Mouse (Mus musculus) kidney, postnatal 4 days (tissue): ENCODE data around the gene Gm28043.
A peak's percentile ranks its signal among the peaks of the same experiment; 100 is the strongest.

Source experiments
- DNase-seq, 2 experiments: peaks; one replicate each; pipeline ENCODE4 v3.0.0; 2021; ENCODE audit warnings: mixed read lengths in 2 of 2

Gene Gm28043

DNA sequence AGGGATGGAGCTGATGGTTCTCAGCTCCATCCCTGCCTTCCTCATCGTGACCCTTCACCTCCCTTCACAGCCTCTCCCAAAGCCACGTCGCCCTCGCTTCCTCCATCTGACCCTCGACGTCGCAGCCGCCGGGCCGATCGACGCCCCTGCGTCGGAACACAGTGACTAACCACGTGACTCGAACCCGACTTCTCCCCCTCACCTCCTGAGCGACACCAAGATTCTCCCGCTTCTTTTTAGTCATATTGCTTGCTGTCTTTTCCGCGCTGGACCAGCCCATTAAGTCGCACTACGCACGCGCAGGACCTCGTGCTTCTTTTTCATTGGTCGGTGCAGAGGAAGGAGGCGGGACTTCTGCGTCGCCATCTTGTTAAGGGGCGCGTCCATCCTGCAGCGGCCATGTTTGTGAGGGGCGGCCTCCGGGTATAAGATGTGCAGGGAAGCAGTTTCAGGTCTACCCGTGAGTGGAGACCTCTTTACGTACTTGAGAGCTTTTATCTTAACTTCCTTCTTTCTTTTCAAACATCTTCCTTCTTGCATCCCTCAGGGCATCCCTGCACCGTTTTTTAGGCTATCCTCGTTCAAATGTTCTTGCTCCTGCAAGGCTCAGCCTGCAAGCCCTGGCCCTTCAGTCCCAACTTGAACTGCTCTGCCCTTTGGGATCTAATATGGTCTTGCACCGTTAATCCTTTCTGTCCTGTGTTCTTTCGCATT, 102.2 kb downstream of the Gm28043 start, which contains the start of gene Ccdc167:
Gene Ccdc167 (minus strand): TSS at position 313 of the 714 bp plus-strand sequence.
- peak; percentile 96 to 97 for DNase-seq

DNA sequence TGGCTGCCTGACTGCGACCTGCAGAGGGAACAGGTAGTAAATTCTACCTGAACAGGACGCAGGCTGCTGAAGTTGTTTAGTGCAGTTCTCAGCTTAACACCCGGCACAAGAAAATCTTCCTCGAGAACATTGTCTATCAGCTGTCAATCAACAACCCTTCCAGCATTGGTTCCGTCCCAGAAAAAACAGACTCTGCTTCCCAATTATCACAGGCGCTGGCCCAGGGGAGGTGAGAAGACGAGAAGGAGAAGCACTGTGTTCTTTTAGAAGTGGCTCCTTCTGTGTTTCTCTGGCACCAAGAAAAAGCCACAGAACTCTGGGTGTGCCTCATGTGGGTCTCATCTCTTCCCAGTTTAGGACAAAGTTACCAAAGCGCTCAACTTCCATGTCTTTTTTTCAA, 104.0 kb downstream of the Gm28043 start:
- DNase-seq, result no peak

DNA sequence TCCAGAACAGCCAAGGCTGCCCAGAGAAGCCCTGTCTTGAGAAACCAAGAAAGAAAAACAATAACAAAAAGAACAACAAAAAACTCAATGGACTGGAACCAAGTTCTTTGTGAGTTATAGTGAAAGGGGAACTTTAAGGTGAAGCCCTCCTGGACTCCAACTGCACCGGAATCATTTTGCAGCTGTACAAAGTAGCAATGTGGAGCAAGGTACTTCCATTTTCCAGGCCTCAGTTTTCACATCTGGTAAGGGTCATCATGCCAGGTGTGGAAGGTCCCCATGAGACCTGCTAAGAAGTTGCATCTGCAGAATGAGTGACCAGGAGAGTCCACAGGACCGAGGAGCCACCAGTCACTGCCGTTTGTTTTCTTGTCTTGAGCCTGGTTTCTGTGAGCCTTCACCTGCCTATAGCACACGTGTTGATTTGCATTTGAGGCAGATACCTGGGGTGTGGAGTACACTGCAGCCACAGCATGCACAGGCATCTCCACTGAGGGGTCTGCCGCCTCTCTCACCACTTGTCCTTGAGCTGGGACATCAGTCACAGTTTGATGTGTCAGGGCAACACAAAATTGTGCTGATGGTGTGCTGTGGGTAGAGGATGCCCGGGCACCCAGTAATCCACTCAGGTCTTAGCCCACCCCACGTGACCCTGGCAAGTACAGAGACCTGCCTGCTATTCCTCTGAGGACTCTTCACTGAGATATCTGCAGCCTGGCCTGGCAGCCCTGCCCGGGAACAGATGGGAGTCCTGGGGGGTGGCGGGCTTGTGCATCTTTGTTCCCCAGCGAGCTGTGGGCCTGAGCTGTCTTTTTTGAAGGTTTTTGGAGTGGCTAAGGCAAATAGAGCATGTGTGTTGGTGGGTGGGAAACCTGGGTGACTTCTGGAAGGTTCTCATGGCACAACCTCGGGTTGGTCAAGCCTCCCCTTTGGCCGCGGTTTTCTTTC, 105.2 kb downstream of the Gm28043 start:
- no peak for DNase-seq

DNA sequence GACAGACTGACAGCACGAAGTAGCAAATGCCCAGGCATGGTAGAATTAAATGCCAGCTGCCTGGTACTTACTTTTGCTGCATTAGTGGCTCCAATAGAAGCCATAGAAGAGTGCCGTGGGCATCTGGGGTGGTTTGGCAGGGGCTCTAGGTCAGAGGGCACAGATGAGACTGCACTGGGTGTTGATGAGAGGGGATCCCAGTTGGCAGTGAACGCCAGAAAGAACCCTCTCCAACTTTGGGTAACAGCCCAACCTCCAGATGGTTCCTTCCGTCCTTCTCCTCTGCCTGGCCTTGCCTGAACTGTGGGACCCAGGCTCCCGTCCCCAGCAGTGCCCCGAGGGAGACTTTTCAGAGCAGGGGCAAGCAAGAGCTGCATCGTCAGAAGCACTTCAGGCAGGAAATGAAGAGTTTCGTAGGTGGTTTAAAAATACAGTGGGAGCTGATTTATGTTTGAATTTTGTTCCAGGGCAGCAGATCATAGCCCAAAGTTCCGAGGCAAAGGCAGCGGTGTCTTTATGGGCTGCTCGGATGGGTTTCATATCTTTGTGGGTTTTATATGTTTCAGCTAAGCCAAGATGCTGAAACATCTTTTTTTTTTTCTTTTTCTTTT, 106.2 kb downstream of the Gm28043 start:
- no peak for DNase-seq

- no peak for DNase-seq
These were observed 109.9 kb downstream of the Gm28043 start for GRCm38 (mm10) chr17:29724610-29725009.

DNA sequence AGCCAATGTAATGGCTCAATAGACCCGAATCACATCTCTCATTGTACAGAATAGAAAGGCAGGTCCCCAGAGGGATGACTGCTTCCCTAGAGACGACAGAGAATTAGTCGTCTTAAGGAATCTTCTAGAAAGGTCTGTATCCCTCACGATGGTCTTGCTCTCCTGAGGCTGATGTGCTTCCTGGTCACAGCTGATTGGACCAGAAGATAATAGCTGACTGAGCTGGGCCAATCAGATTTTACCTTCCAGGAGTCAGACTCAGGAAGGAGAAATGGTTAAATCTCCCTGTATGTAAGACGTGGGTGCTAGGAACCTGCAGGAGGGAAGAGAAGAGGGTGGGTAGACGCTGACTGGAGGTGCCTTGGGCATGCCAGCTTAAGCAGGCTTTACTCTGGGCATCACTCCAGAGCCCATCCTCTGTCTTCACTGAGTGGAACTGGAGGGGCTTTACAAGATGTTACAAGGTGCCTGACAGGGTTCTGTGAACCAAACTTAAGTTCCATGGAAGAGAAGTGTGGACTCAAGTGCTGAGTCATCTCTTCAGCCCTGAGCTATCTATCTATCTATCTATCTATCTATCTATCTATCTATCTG, 110.4 kb downstream of the Gm28043 start:
- DNase-seq, result no peak

- DNase-seq, result no peak
These were observed 113.4 kb downstream of the Gm28043 start for GRCm38 (mm10) chr17:29728082-29728481.

DNA sequence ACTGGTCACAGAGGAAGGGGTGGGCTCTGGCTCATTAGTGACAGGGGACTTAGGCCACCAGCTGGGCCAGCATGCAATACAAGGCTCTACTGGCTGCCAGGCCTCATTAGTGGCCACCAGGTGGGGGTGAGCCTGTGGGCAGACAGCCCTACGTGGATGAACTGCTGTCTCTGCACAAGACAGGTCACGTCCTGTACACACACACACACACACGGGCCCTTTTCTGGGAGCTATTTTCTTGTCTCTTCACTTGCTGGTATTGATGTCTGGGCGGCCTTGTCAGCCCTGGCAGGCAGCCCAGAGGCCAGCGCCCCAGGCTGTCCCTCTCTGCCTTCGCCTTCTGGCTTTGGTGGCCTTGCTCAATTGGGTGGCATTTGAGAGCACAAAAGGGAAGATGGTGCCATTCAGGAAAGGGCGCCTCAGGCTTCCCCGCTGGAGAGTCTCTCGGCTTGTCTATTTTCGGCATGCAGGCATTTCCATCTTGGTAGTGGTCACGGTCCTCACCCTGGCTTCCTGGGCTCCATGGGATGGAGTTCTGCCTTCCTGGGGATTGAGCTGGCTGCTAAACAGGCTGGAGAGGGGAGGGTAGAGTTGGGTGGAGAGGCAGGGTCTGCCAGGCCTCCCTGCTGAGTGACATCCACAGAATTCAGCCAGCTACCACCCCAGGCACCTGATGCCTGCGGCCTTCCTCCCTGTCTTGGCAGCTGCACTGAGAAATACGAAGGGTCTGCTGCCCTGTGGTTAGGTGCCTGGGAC, 116.0 kb downstream of the Gm28043 start:
- DNase-seq, result peak in 1 of 2 experiments; percentile 25

- DNase-seq, result no peak
These were observed 116.7 kb downstream of the Gm28043 start for GRCm38 (mm10) chr17:29731266-29731952.

- no peak for DNase-seq
These were observed 117.3 kb downstream of the Gm28043 start for GRCm38 (mm10) chr17:29731953-29732325.

DNA sequence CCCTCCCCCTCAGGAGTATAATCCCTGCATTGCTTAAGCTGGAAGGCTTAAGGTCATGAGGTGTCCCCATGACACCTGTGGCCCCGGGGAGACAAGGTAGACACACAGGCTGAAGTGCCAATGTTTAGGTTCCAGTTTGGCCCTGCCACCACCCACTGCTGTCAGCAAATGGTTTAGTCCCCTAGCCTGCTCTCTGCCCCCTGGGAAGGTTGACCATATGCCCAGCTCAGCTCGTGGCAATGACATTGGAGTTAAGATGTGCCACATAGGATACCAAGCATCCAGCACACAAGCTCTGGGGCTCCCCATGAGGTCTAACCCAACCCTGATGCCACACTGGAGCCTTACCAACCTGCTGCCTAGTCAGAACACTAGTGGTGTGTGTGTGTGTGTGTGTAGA, 117.8 kb downstream of the Gm28043 start:
- DNase-seq, result no peak

DNA sequence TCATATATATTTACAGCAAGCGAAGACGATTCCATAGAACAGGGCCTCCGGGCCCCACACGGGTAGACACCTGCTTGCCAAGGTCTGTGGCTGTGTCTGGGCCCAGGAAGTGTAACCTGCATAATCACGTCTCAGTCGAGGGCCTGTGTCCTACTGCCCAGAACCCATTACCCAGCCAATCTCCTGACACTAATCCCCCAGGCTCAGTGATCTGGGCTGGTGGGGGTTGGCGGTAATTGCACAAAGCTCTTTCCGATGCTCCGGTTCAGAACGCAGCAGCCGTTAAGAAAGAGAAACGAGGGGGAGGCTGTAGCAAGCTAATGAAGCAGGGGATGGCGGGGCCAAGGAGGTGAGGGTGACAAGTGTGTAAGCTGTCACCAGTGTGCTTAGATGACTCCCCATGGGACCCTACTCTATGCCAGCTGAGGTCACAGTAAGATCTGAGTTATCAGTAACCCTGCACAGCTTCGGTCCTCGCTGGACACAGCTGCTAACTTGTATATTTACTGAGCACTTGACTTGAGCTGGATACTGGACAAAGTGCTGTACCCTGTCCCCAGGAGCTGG, 121.9 kb downstream of the Gm28043 start:
- DNase-seq, result peak; percentile 36 to 54

DNA sequence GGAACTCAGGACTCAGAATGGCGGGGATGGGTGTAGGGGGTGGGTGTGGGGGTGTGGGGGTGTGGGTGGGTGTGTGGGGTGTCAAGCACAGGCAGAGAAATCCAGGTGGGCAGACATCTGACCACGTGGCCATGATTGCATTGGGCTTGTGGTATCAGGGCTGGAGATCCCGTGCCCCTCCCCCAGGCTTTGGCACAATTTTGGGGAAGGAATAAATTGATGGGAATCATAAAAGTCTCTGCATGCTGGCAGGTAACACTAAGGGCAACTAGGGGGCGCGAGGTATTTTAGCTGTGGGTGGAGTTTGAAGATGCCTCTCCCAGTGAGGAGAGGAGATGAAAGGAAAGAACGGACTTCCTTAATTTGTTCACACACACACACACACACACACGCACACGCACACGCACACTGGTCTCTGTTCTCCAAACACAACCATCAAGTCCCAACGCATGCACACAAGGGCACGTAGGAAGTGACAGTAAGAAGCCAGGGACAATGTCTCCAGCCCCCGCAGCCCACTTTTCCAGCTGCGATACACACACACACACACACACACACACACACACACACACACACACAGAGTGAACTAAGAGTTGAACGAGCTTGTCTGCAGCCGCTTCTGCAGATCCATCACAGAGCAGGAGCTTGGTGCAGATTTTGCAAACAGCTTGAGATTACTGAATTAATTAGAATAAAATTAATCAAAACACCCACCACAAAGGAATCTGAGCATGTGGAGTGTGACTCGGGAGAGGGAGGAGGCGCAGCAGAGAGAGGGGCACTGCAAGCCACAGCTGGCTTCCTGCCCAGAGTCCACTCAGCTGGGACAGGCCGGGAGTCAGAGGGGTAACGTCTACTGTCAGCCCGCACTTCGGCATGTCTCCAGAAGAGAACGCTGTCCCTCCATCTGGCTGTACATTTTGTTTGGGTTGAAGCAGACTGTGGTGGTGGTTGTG, 123.5 kb downstream of the Gm28043 start:
- DNase-seq, result peak; percentile 89 to 94

DNA sequence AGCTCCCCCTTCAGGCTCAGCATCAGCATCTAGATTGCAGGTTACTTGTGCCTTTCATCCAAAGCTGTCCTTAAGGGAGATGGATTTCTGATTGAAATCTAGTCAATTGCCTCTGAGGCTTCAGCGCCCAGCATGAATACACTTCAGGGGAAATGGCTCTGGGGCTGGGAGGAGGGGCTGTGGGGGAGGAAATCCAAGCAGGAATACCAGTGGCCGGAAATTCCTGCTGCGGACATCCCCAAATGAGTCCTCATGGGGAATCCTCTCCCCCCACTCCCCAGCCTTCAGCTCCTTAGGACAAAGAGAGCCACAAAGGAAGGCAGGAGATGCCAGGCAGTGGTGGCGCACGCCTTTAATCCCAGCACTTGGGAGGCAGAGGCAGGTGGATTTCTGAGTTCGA, 132.8 kb downstream of the Gm28043 start:
- DNase-seq, result peak; percentile 39 to 54
